Mouse (Mus musculus) spleen, postnatal 4 days (tissue): Measurements from ENCODE around the gene Fam214a.

Experiments used
- DNase-seq, 2 experiments: peaks; one replicate each; pipeline ENCODE4 v3.0.0; 2022; ENCODE audit warnings: low spot score in 2 of 2

The Fam214a gene

DNA sequence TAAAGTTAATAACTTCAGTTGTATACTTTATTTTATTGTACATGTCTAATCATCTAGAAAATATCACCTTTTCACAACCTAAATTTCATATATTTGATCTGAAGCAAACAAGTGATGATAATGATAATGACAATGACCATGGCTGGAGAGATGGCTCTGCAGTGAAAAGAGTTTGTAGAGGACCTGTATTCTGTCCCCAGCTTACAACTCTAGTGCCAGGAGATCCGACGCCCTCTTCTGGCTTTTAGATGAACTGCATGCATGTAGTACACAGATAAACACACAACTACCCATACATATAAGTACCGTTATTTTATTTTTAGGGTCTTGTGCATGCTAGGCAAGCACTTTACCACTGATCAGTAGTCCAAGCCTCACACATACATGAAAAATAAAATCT lies 1.2 kb upstream of the Fam214a start:
- no peak for DNase-seq

DNA sequence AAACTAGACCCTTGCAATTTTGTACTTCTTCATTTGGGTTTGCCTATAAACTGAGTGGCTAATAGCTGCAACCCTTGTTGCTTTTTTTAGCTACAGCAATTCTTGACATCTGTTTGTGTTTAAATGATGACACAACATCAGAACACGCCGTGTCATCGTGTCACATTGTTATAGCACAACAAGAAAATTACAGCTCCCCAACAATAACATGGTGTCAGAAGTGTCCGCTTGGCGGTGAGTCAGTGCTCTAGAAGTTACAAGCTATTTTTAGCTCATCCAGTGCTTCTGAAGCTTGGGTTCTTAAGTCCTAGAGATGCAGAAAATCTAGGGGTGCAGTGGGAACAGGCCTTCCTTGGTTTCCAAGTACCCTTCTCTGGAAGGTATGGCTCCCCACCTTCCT lies 578 bp upstream of the Fam214a start:
- DNase-seq = no peak

DNA sequence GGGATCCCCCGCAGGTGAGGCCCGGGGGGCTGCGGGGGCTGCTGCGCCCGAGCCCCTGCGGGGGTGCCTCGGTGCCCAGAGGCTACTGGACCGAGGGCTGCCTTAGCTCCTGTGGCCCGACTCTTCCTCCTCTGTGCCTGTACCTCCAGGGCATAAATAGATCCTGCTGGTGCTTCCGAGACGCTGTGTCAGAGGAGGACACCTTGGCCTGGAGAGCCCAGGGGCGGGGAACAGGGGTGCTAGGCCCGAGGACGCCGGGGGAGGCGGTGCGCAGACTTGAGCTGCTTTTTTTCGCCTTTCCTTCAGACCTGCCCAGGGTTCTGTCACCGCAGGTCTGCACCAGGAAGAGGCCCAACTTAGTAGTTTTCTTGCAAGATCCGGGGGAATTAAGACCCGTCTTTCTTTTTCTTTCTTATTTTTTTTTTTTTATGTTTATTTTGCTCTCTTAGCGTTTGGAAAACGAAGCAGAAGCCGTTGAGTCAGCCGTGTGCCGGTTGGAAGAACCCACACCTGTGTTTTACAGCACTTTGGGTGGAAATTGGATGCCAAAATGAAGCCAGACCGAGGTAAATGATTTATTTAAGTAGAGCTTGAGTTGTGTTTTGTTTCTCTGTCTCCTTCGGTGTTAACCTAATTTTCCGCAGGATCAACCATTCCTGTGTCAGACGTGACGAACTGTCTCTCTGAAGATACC lies 728 bp downstream of the Fam214a start:
- DNase-seq = peak; percentile 67 to 81

DNA sequence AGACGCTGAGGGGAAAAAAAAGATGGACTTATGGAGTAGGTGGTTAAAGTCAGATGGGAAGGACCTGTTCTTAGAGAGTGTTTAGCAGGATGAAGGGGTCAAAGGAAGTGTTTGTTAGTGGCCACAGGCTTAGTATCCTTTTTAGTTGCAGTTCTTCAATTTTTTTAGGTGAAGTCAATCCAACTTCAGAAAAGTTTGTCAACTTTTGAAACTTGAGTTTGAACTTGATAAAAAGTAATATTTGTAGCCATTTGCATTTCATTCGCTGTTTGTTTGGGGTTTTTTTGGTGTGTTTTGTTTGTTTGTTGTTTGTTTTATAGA lies 1.2 kb downstream of the Fam214a start:
- DNase-seq = no peak

DNA sequence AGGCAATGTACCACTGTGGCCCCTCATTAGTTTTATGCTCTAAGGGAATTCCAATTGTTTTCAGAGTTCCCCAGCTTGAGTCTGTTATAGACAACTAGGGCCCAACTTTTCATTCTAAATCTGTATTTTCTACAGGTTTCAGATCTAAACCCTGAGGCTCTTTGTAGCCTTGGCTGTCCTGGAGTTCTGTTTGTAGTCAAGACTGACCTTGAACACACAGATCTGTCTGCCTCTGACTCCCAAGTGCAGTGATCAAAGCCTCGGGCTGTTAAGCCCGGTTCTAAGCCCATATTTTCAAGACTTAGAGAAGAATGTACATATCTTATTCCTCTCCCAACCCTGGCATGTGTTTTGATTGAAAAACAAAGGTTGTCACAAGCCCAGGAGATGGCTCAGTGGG lies 1.7 kb downstream of the Fam214a start:
- DNase-seq = no peak

DNA sequence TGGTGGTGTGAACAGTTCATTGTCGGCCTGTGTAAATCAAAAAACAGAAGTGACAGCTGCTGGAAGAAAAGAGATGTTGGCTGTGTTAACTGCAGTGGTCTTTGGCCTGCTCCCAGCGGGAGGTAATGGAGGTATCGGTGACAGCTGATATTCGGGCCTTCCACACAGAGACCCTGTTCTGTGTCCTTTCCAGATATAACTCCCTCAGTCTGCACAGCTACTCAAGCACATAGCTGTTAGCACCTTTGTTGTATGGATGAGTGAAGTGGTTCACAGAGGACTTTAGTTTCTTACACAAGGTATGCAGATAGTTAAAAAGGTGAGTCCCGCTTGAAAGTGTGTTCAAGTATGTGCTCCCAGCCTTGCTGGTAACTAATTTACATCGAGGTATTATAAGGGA lies 7.9 kb downstream of the Fam214a start:
- DNase-seq = no peak

DNA sequence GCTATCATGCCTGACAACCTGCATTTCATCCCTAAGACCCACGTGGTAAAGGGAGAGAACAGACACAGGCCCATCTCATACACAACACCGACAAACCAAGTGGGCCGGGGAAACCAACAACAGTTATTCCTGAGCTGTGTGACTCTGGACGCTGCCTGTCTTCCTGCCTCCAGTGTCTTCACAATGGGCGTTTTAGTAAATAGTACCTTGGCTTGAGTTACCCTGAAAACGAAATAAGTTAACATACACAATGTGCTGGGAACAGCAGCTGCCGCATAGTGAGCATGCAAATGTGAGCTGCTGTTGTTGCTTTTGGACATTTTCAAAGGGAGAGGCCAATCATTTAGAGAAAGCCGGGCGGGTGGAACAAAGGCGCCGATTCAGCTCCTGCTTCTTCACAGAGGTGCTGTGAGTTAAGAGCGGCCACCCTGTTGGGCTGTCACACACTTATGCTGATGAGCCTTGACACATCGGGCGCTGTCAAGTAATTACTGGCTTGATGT lies 8.4 kb downstream of the Fam214a start:
- no peak for DNase-seq

DNA sequence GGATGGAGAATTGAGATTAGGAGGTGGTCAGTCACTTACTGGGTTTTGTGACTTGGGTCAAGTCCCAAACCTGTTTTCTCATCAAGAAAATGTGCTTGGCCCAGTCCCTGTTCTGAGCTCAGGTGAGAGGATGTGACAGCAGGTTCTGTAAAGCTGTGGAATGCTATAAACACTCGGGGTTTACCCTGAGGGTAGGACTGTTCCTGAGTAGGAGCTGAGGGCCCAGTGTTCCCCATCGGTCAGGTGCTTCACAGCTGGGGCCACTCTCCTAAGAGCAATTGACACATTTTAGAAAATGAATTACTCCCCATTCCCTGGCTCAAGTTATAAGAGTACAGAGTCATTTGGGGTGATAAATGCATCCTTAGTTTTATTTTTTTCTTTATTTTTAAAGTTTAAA lies 11.3 kb downstream of the Fam214a start:
- no peak for DNase-seq

DNA sequence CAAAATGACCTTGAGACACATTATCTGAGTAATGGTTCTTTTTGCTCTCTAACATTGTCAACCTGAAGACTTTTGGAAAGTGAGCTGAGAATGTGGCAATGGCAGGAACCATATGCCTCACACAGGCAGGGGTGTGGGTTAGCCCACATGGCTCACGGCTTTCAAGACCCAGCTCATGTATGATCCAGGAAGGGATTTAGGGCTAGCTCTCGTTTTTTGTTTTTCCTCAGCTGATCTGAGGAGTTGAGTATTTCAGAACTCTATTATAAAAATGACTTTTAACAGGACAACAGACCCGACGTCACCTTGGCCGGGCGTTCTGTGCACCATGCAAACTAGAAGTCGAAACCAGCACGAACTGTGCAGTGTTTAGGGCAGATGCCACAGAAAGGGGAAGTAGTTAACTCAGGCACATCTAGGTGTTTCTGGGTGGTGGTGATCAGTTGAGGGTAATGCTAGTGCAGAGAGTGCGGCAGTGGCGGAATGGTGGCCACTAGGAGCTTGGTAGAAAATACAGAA lies 12.2 kb downstream of the Fam214a start:
- DNase-seq = peak in 1 of 2 experiments; percentile 25

DNA sequence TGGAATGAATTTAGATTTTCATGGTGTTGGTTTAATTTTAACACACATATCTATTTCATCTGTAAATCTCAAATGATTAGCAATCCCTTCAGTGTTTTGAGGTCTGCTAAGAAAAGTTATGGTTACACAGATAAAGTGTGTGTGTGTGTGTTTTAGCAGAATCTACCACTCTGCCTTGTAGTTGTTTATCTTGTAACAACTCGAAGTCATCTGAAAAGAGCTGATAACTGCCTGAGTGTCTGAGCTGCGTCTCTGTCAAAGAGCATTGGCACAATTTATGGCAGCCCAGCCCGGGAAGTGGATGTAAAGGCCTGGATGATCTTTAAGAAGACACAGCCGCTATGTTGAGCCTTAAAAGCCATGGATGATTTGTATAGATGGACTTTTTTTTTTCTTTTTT lies 13.5 kb downstream of the Fam214a start:
- DNase-seq = no peak

DNA sequence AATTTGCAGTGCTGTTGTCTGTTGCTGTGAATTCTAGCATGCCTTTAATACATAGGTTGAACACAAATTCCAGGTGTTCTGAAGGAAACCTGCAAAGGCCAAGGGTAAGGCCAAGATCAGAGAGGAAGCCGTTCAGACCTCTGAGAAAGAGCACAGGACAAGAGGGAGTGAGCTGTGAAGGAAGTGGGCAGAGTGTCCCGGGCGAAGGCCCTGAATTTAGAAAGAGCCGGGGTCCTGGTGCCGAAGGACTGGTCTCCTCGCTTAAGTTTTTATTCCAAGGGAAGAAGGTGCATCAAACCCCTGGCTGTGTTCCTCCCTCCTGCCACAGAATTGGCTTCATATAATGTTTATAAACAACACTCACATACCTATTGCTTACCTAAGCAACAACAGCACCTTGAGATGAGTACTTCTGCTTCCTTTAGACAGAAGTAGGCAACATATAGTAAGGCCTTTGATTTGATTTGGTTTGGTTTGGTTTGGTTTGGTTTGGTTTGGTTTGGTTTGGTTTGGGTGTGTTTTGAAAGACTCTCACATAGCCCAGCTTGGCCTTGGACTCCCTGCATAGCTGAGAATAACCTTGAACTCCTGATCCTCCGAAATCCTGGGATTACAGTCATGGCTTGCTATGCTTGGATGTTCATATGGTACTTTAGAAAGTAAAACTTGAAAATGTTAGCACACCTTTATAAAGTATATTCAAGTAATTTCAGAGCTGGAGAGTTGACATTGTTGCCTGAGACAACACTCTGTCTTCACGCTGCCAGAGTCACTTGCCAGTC lies 16.2 kb downstream of the Fam214a start:
- no peak for DNase-seq

DNA sequence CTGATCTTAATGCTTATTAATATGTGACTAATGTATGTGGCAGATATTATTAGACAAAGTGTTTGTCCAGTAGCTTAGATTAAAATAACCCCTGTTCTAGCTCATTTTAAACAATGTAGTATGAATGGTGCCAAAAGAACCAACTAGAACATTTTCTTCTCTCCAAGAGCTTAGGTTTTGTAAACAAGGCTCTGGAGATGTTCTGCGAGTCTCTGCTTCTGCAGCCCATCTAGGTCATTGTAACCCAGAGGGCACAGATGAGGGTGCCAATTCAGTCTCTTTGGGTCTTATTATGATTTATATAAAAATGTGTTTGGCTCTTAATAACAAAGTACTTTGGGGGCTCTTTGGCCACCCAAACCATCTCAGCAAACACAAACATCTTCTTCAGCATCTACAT lies 17.9 kb downstream of the Fam214a start:
- no peak for DNase-seq

DNA sequence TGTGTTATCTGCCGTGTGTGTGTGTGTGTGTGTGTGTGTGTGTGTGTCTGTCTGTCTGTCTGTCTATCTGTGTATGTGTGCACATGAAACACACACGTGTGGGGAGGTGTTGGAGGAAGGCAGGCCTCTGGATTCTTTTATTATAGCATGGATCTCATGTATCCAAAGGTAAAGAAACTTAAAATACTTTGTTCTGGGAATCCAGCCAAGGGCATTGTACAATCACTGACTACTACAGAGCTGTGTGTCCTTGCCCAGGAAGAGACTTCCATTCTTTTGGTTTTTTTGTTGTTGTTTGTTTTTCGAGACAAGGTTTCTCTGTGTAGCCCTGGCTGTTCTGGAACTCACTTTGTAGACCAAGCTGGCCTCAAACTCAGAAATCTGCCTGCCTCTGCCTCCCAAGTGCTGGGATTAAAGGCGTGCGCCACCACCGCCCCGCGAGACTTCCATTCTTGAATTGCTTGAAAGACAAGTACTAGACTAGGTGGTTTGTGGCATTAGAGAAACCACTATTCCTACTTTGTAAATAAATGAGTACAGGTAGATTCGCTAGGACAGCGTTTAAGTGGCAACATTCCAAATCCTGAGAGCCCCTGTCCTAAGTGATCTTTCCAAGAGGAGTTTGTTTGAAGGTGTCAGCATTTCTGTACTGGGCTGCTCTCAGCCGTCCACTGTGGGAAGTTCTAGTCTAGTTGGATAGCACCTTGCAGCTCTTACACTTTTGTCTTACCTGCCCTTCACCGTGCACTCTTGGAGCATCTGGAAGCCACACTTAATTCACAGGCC lies 18.7 kb downstream of the Fam214a start:
- no peak for DNase-seq

DNA sequence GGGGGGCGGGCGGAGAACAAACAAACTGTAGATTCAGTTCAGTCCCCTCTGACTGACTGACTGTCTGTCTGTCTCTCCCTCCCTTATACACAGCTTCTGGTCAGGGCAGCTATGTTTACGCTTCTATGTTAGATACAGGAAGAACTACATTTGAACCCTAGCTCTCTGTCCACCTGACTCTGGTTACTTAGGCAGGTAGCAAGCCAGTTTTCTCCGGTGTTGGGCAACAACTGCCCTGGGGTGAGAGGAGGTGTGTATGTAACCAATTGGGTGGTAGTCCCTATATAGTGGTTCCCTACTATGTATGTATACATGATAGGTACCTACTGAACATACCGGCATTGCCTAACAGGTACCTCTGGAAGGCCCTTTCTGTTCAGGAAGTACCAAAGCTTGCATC lies 20.1 kb downstream of the Fam214a start:
- no peak for DNase-seq

DNA sequence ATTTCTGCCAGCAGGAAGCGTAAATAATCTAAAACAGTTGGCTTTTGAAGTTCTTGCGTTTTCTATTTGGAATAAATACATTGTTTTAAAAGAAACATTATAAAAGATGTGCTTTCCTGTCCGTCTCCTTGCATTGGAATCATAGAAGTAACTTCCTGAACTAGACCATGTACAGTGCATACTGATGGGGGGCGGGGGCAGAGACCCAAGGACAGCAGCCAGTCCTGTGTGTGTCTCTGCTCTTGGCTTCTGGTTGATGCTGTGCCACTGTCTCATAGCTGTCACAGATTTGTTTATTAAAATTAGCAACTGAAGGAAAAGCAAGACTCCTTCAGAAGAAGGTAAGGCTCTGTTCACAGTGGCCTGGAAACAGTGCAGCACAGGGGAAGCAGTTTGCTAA lies 20.5 kb downstream of the Fam214a start:
- no peak for DNase-seq

DNA sequence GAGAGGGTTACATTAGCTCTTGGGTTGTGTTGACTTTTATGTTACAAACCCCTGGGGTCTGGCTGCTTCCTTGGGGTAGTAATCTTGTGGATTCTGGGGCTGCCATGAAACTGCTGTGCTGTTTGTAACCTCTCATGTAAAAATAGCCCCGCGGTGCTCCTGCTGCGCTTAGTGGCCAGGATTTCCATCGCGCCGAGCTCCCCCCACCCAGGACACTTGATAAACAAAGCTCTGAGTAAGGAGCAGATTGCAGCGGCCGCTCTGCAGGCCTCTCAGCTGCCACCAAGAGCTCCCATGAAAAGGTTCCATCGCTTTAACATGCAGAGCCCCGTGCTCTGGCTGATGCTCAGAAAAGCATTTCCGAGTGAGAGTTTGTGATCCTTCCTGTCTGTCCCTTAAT lies 22.1 kb downstream of the Fam214a start:
- DNase-seq = no peak

DNA sequence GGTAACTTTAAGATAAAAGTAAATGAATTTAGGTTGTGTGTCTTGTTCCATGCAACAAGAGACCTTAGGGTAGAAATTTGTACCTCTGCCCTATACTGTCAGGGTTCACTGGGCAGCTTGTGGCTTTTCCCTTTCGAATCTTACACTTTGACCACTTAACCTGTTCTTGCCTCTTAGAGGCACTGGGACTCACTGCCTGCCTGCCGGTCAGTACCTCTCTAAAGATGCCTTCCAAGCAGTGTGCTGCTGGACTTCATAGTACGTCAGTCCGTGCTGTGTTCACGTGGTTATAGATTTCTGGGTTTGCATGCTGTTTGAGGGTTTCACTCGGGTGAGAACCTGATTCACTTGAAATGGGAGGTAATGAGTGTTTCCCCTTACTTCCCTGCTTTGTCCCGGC lies 22.7 kb downstream of the Fam214a start:
- no peak for DNase-seq

DNA sequence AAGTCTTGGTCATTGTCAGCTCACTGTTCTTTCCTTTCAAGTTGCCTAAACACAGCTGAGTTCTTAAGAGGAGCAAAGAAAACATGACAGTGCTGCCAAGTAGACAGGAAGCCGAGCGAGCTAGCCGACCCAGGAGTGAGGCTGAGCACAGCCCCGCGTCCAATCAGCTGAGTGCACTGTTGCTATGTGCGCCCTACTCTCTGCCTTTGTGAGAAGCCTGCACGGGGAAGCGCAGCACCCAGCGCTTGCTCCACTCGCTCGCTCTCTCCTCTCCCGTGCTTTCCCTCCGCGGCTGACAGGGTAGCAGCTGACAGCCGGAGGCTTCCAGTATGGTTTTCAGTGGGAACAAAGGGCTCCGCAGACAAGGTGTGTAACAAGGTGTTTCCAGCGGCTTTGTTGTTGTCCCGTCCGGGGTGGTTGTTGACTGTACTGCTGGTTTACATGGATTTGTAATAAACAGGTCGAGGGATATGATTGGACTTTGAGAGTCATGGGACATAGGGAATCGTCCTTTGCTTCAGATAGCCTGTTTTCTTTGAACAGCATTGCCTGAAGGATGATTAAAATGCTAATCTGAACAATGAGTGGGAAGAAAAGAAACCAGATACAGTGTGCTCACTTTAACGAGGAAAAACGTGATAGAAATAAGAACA lies 23.4 kb downstream of the Fam214a start:
- peak; percentile 69 to 81 for DNase-seq

DNA sequence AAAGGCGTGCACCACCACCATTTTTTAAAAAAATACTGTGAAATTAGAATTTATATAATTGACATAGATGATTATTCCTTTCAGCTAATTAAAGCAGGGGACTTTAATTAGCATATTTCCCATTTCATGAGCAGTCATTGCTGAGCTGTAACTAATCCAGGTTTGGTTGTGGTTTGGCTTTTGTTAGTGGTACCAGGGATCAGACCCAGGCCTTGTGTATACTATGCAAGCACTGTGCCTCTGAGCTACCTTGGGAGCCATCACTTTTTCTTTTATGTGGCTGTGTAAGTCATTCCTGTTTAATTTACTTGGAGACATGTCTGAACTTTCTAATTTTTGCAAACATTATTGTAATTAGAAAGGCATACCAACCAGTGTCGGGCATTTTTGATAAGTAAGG lies 24.6 kb downstream of the Fam214a start:
- DNase-seq = no peak

DNA sequence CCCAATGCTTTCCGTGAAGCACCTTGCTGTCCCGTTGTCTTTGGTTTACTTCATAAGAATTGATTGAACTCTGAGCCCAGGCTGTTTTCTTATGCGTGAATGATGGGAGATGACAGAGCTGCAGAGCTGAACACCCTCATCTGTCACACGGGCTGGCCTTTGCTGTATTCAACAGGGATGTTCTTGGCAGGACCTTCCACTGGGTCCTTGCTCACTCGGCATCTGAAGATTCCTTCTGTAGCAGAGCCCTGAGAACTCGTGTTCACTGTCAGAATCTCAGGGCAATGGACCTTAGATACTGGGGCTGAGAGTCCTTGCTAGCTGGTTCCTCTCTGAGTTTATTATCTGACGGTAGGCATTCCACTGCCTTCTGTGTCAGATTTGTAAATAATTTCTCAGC lies 25.3 kb downstream of the Fam214a start:
- no peak for DNase-seq

DNA sequence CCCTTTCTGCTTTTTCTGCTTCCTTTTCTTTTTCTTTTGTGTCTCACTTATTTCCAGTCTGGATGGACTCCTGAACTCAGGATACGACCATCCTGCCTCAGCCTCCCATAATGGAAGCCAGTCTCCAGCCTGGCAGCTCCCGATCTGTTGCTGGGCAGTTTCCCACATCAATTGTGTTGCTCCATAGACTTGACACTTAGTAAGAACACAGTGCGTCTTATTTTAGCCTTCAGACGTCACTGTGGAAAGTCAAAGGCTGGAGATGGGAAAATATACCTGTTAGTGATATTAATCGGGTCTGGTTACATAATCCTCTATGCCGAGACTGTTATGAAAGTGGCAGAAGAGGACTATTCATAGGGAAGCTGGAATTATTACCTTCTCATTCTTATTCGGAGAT lies 26.2 kb downstream of the Fam214a start:
- no peak for DNase-seq

DNA sequence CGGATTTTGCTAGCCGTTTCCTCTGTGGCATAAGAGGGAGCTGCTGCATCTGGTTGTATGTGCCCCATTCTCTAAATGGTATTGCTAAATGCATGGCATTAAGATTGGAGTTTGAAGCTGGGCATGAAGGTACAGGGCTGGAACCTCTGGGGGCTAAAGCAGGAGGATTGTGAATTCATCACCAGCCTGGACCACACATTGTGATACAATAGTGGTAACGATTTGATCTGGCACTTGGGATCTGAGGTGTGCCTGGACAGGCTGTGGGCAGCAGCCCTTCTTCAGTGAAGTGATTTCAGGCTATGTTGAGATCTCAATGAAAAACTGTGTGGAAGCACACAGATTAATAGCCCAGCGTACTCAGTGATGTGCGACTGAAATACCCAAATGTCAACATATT lies 26.7 kb downstream of the Fam214a start:
- DNase-seq = no peak
